Mouse (Mus musculus) MEL (cell line): Measurements from ENCODE around the gene Plcg1. TPM values are rescaled to one million over a fixed set of nuclear protein-coding genes. Genes with fewer than 3 reads are reported as not detected.
A peak's percentile ranks its signal among the peaks of the same experiment; 100 is the strongest.

Experiments
- DNase-seq: peaks from one replicate; pipeline ENCODE4 v3.0.0; 2011; ENCODE audit warnings: low read depth, low spot score
- H3K27ac ChIP-seq: 2 replicates; pipeline ENCODE4 v1.5.1; 2012; ENCODE audit warnings: low read depth, mild to moderate bottlenecking, control low read depth, low read length, moderate library complexity; ENCODE audit not compliant: control insufficient read depth
- H3K27me3 ChIP-seq, 2 experiments: fragments of 150-350 bp in 1 of 2; sonication (generic) in 1 of 2; 2 replicates each; pipeline ENCODE4 v1.6.1; 2012; ENCODE audit warnings: low read length in 2 of 2, mild to moderate bottlenecking in 2 of 2, improper control_type of control experiment in 1 of 2, moderate library complexity in 1 of 2; ENCODE audit not compliant: insufficient read depth in 2 of 2, control insufficient read depth in 1 of 2
- H3K36me3 ChIP-seq, 2 experiments: 2 replicates each; pipeline ENCODE4 v1.6.1; 2012 to 2014; ENCODE audit warnings: low read length in 2 of 2, improper control_type of control experiment in 1 of 2, inconsistent platforms in 1 of 2, mild to moderate bottlenecking in 1 of 2; ENCODE audit not compliant: insufficient read depth in 2 of 2, control insufficient read depth in 1 of 2
- H3K4me1 ChIP-seq, 2 experiments: fragments of 150-350 bp in 1 of 2; sonication (generic) in 1 of 2; 2 replicates each; pipeline ENCODE4 v1.6.1; 2012; ENCODE audit warnings: low read length in 2 of 2, improper control_type of control experiment in 1 of 2, mild to moderate bottlenecking in 1 of 2; ENCODE audit not compliant: insufficient read depth in 2 of 2, control insufficient read depth in 1 of 2
- H3K4me3 ChIP-seq, 2 experiments: fragments of 150-350 bp in 1 of 2; sonication (generic) in 1 of 2; 2 replicates each; pipeline ENCODE4 v1.5.1; 2012; ENCODE audit warnings: low read depth in 2 of 2, low read length in 2 of 2, mild to moderate bottlenecking in 2 of 2, moderate library complexity in 2 of 2, control low read depth in 1 of 2, improper control_type of control experiment in 1 of 2; ENCODE audit not compliant: control insufficient read depth in 1 of 2, insufficient read depth in 1 of 2
- H3K79me2 ChIP-seq: 2 replicates; pipeline ENCODE4 v1.6.1; 2012; ENCODE audit warnings: mild to moderate bottlenecking, low read length, moderate library complexity; ENCODE audit not compliant: control insufficient read depth, poor library complexity, insufficient read depth
- H3K9ac ChIP-seq: 2 replicates; pipeline ENCODE4 v1.6.1; 2012; ENCODE audit warnings: low read depth, mild to moderate bottlenecking, control low read depth, low read length, moderate library complexity; ENCODE audit not compliant: control insufficient read depth, poor library complexity, severe bottlenecking
- H3K9me3 ChIP-seq: fragments of 150-350 bp; sonication (generic); replicated peaks from 2 replicates; pipeline ENCODE4 v1.6.1; 2012; ENCODE audit warnings: mild to moderate bottlenecking, low read length, improper control_type of control experiment, moderate library complexity; ENCODE audit not compliant: insufficient read depth
- BHLHE40 ChIP-seq: IDR thresholded peaks from 2 replicates; pipeline ENCODE4 v1.6.1; 2012; ENCODE audit warnings: low read depth, mild to moderate bottlenecking, inconsistent platforms, low read length, improper control_type of control experiment, borderline replicate concordance
- CHD1 ChIP-seq: IDR thresholded peaks from 2 replicates; pipeline ENCODE4 v1.6.1; 2012; ENCODE audit warnings: low read depth, mild to moderate bottlenecking, inconsistent platforms, low read length, improper control_type of control experiment
- CTCF ChIP-seq, 3 experiments: IDR thresholded peaks in 2 of 3; conservative IDR thresholded peaks in 1 of 3; 2 replicates each; pipeline ENCODE4 v1.5.1; 2011 to 2012; ENCODE audit warnings: low read length in 3 of 3, low read depth in 2 of 3, mild to moderate bottlenecking in 2 of 3, improper control_type of control experiment in 1 of 3, inconsistent platforms in 1 of 3, mixed read lengths in 1 of 3, moderate library complexity in 1 of 3; ENCODE audit not compliant: control insufficient read depth in 1 of 3, insufficient read depth in 1 of 3, poor library complexity in 1 of 3, severe bottlenecking in 1 of 3
- E2F4 ChIP-seq: IDR thresholded peaks from 2 replicates; pipeline ENCODE4 v1.6.1; 2011; ENCODE audit warnings: low read depth, low read length, improper control_type of control experiment, borderline replicate concordance
- ELF1 ChIP-seq: IDR thresholded peaks from 2 replicates; pipeline ENCODE4 v1.6.1; 2014; ENCODE audit warnings: low read depth, mild to moderate bottlenecking, inconsistent platforms, low read length, improper control_type of control experiment, moderate library complexity
- GABPA ChIP-seq: IDR thresholded peaks from 2 replicates; pipeline ENCODE4 v1.6.1; 2012; ENCODE audit warnings: low read depth, mild to moderate bottlenecking, inconsistent platforms, low read length, improper control_type of control experiment, moderate library complexity
- GATA1 ChIP-seq: IDR thresholded peaks from 2 replicates; pipeline ENCODE4 v1.6.1; 2011; ENCODE audit warnings: low read depth, low read length, improper control_type of control experiment
- HCFC1 ChIP-seq: IDR thresholded peaks from 2 replicates; pipeline ENCODE4 v1.6.1; 2012; ENCODE audit warnings: low read depth, mild to moderate bottlenecking, inconsistent platforms, low read length, improper control_type of control experiment, moderate library complexity
- MAFK ChIP-seq: IDR thresholded peaks from 2 replicates; pipeline ENCODE4 v1.6.1; 2011; ENCODE audit warnings: low read depth, mild to moderate bottlenecking, low read length, improper control_type of control experiment, borderline replicate concordance
- MAX ChIP-seq: IDR thresholded peaks from 2 replicates; pipeline ENCODE4 v1.6.1; 2011; ENCODE audit warnings: low read length, improper control_type of control experiment
- MEF2A ChIP-seq: IDR thresholded peaks from 2 replicates; pipeline ENCODE4 v1.6.1; 2014; ENCODE audit warnings: low read depth, mild to moderate bottlenecking, inconsistent platforms, low read length, improper control_type of control experiment; ENCODE audit not compliant: poor library complexity, insufficient replicate concordance, severe bottlenecking; ENCODE audit errors: extremely low read depth
- MXI1 ChIP-seq: IDR thresholded peaks from 2 replicates; pipeline ENCODE4 v1.6.1; 2011; ENCODE audit warnings: mild to moderate bottlenecking, low read depth, low read length, improper control_type of control experiment
- MYC ChIP-seq: IDR thresholded peaks from 2 replicates; pipeline ENCODE4 v1.6.1; 2011; ENCODE audit warnings: low read depth, mild to moderate bottlenecking, low read length, improper control_type of control experiment, moderate library complexity
- NELFE ChIP-seq: IDR thresholded peaks from 2 replicates; pipeline ENCODE4 v1.6.1; 2011; ENCODE audit warnings: low read depth, low read length, improper control_type of control experiment
- POLR2A ChIP-seq, 2 experiments: IDR thresholded peaks; 2 replicates each; pipeline ENCODE4 v1.6.1; 2011 to 2012; ENCODE audit warnings: low read length in 2 of 2, mild to moderate bottlenecking in 2 of 2, control low read depth in 1 of 2, improper control_type of control experiment in 1 of 2, low read depth in 1 of 2, moderate library complexity in 1 of 2; ENCODE audit not compliant: control insufficient read depth in 1 of 2, insufficient read depth in 1 of 2, poor library complexity in 1 of 2
- POLR2AphosphoS2 ChIP-seq: IDR thresholded peaks from 2 replicates; pipeline ENCODE4 v1.6.1; 2011; ENCODE audit warnings: low read length, improper control_type of control experiment
- POLR2AphosphoS5 ChIP-seq: IDR thresholded peaks from 2 replicates; pipeline ENCODE4 v1.6.1; 2012; ENCODE audit warnings: low read depth, borderline replicate concordance, mild to moderate bottlenecking, inconsistent platforms, low read length, moderate library complexity, mixed read lengths
- RAD21 ChIP-seq: IDR thresholded peaks from 2 replicates; pipeline ENCODE4 v1.6.1; 2011; ENCODE audit warnings: mild to moderate bottlenecking, low read depth, low read length, improper control_type of control experiment
- RCOR1 ChIP-seq: IDR thresholded peaks from 2 replicates; pipeline ENCODE4 v1.6.1; 2012; ENCODE audit warnings: low read depth, mild to moderate bottlenecking, inconsistent platforms, low read length, improper control_type of control experiment
- SIN3A ChIP-seq: IDR thresholded peaks from 2 replicates; pipeline ENCODE4 v1.6.1; 2012; ENCODE audit warnings: low read length, improper control_type of control experiment, inconsistent platforms
- SMC3 ChIP-seq: IDR thresholded peaks from 2 replicates; pipeline ENCODE4 v1.6.1; 2011; ENCODE audit warnings: low read depth, low read length, improper control_type of control experiment
- TAL1 ChIP-seq: IDR thresholded peaks from 2 replicates; pipeline ENCODE4 v1.6.1; 2012; ENCODE audit warnings: mild to moderate bottlenecking, inconsistent platforms, low read length, moderate library complexity, mixed read lengths
- UBTF ChIP-seq: IDR thresholded peaks from 2 replicates; pipeline ENCODE4 v1.6.1; 2012; ENCODE audit warnings: low read depth, mild to moderate bottlenecking, inconsistent platforms, low read length, improper control_type of control experiment, moderate library complexity, borderline replicate concordance; ENCODE audit not compliant: insufficient read depth
- USF1 ChIP-seq: IDR thresholded peaks from 2 replicates; pipeline ENCODE4 v1.6.1; 2014; ENCODE audit warnings: low read depth, mild to moderate bottlenecking, inconsistent platforms, low read length, improper control_type of control experiment, moderate library complexity
- ZMIZ1 ChIP-seq: IDR thresholded peaks from 2 replicates; pipeline ENCODE4 v1.6.1; 2012; ENCODE audit warnings: low read depth, mild to moderate bottlenecking, inconsistent platforms, low read length, improper control_type of control experiment, moderate library complexity
- polyA plus RNA-seq, 2 experiments: library from polyadenylated mRNA; stranded (reverse) in 1 of 2; unstranded in 1 of 2; fragments of >175 nt in 1 of 2; fragments of >200 nt in 1 of 2; gene quantifications; 2 replicates each; pipeline versions ENCODE4 v1.2.1 to v1.2.4; 2012; ENCODE audit warnings: low replicate concordance in 2 of 2, low read depth in 1 of 2; ENCODE audit not compliant: insufficient read length in 2 of 2, insufficient read depth in 1 of 2, missing spikeins in 1 of 2
- total RNA-seq: library from RNA; depleted of rRNA; stranded (reverse); fragments of 300-350 nt; gene quantifications from 2 replicates; pipeline ENCODE4 v1.2.3, GENCODE M21; 2012

Plcg1 gene
- total and polyA plus RNA-seq, 3 experiments: 15.4 to 27.5 TPM; not detected in 1

GRCm38 (mm10) chr2:160756583-160757203, 25.6 kb downstream of the Plcg1 start:
- Histone ChIP-seq H3K9me3 (no peaks in the 10 kb centered on the region), H3K4me1 (no peaks in the 10 kb centered on the region), H3K9ac (no peak overlapping the region), H3K79me2 (no peaks in the 10 kb centered on the region), H3K27ac (no peak overlapping the region), H3K4me3 (no peak overlapping the region), H3K36me3 (no peaks in the 10 kb centered on the region; a peak in 1 of 4 replicates), H3K27me3 (no peaks in the 10 kb centered on the region)
- no peak for DNase-seq
- TF ChIP-seq MEF2A (no peak), GATA1 (no peak), GABPA (no peak), MXI1 (no peak), ELF1 (no peak), TAL1 (no peak), CTCF (IDR thresholded peaks at IDR 0.05 in 2 of 3, conservative IDR thresholded peaks at IDR 0.05 in 1 of 3; ENCODE audit: control insufficient read depth in 1 of 3, insufficient read depth in 1 of 3, low read depth in 2 of 3, low read length in 3 of 3, poor library complexity in 1 of 3, severe bottlenecking in 1 of 3) (no peak), POLR2AphosphoS5 (no peak), E2F4 (no peak), POLR2A (IDR thresholded peaks at IDR 0.05; ENCODE audit: control insufficient read depth in 1 of 2, insufficient read depth in 1 of 2, low read depth in 1 of 2, low read length in 2 of 2, poor library complexity in 1 of 2) (no peak), ZMIZ1 (no peak), MAFK (no peak), MYC (no peak), CHD1 (no peak), POLR2AphosphoS2 (no peak), NELFE (no peak), UBTF (no peak), MAX (no peak), USF1 (no peak), BHLHE40 (no peak)

GRCm38 (mm10) chr2:160760433-160761184, 29.5 kb downstream of the Plcg1 start:
- Histone ChIP-seq H3K9ac (no peak overlapping the region), H3K9me3 (no peaks in the 10 kb centered on the region), H3K4me1 (peaks cover 6 to 16% of the 10 kb centered on the region in 2 experiments), H3K4me3 (no peak overlapping the region), H3K36me3 (peaks cover 0 to 11% of the 10 kb centered on the region in 2 experiments; a peak in 2 of 4 replicates), H3K27me3 (no peaks in the 10 kb centered on the region), H3K79me2 (no peaks in the 10 kb centered on the region), H3K27ac (no peak overlapping the region)
- TF ChIP-seq USF1: no peak
- TF ChIP-seq HCFC1: no peak
- no peak for TF ChIP-seq ELF1
- no peak for TF ChIP-seq RCOR1
- peak; percentile 57 for TF ChIP-seq RAD21
- no peak for TF ChIP-seq MXI1
- peak; percentile 64 for TF ChIP-seq SMC3
- no peak for TF ChIP-seq SIN3A
- peak; percentile 60 to 71 (median 60) for TF ChIP-seq CTCF (IDR thresholded peaks at IDR 0.05 in 2 of 3, conservative IDR thresholded peaks at IDR 0.05 in 1 of 3; ENCODE audit: control insufficient read depth in 1 of 3, insufficient read depth in 1 of 3, low read depth in 2 of 3, low read length in 3 of 3, poor library complexity in 1 of 3, severe bottlenecking in 1 of 3)
- DNase-seq: peak; percentile 30
